Mouse (Mus musculus): ENCODE measurements around the gene Trappc2l.
A peak's percentile ranks its signal among the peaks of the same experiment; 100 is the strongest.
"Not testable (repeated sequence)": the region's sequence is repeated elsewhere in the genome, so short reads cannot be mapped to it uniquely, and the experiment has no call there.

The Trappc2l gene

DNA sequence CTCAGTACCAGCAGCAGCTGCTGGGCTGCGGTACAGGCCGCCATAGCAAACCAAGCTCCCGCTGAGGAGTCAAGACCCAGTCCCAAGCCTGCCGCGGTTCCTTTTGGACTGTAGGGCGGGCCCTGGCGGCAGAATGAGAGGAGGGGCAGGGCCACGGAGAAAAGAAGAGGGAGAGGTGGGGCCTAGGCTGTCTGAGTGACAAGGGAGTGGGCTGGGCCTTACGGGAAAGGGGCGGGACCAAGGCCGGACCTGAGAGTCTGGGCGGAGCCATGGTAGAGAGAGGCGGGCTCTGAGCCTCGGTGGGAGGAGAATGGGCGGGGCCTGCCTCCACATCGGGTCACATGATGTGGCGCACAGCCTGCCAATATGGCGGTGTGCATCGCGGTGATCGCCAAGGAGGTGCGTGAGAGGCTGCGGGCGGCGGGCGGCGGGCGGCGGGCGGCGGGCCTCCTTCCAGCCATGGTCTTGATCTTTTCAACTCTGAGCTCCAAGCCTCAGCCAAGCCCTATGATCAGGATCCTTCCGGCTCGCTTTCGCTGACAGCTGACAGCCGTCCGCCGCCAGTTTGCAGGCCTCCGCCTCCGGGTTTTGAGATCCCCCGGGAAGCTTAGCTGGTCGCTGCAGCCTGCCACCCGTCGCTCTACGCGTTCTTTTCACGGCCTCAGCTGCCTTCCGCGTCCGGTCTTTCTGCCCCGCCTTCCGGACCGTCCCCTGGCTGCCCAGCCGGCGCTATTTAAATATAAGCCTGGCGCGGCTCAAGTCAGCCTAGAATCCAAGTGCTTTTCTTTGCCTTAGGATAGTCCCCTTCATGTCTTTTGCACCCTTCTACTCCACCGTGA lies at the start of gene Trappc2l, which contains the start of gene Galns:
Gene Trappc2l (plus strand): TSS at position 346 of the 839 bp plus-strand sequence.
Gene Galns (minus strand): TSS at position 169 of the 839 bp plus-strand sequence.
- peak; percentile 96 for DNase-seq

DNA sequence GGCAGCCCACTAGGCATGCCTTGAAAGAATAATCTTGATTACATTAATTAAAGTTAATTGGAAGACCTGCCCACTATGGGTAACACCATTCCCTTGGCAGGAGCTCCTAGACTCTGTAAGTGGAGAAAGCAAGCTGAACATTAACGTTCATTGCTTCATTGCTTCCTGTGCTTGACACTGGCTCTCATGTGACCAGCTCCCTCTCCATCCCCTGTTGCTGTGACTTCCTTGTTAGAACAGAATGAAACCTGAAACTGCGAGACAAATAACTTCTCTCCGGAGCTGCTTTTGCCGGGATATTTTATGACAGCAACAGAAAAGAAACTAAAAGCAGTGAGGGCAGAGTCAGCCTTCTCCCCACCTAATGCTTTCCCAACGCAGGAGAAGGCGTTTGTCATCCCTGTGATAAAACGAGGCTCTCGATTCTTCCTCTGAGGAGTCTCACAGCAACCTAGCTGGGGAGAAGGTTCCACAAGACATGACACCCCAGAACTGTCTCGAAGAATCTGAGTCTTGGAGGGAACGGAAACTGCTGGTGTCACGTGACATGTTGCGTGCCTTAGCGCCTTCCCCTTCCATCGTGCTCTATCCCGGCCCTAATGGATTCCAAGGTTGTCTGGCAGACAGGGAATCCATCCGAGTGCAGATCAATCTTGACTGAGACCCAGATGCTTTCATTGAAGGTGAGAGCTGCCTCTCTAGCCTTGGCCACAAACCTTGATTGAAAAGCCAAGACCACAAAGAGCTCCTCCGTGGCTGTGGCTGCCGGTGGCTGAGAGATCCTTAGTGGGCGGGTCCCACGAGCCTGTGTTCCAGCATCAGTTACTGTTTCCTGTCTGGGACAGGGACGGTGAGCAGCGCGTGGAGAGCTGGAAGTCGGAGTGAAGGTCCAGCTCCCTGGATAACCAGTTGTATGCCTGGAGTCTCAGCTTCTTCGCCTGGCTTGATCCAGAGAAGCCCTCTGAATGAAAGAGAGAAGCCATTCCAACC lies 46.8 kb upstream of the Trappc2l start:
- no peak for DNase-seq

DNA sequence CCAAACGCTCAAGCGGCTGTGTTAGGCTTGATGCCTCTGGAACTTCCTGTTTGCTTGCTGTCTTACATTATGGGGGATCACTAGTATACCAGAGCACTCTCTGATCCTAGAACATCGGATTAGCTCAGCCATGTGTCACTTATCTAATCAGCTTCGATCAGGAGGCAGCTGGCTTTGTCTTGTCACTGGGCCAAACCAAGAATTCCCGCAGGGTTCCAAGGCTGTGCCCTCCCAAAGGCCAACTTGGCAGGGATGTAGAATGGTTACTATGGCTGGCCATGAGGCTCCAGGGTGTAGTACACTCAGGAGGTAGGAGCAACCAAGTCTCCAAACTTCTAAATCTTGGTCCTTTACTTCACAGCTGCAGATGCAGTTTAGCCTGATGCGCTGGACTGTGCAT lies 44.7 kb upstream of the Trappc2l start:
- no peak for DNase-seq

DNA sequence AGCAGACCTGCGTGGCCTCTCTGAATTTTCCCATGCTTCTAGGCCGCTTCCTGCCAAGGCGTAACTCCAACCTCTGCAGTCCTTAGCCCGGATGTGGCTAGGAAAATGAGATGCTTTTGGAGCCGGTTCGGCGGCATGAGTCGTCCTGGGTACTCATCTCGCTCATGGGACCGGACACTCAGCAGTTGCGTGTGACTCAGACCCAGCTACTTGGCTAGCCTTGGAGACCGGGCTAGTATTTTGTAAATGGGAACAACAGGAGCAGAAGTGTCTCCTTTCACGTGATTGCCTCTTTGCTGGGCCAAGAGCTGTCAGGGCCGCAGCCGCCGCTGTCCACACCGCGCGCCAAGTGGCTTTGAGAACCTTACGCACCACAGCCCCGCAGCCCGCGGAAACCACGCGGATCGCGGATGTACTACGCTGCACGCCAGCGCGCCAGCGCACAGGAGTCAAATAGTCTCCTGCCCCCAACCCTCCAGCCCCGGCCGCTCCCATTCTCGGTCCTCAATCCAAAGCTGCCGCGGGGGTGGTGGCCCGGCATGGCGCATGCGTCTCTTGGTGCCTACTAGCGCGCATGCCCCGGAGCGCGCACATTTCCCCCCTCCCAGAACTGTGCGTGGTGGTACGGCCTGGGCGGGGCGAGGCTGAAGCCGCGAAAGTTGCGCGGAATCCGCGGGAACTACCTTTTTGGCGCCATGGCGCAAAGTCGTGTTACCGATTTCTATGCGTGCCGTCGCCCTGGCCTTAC lies 43.9 kb upstream of the Trappc2l start, which contains the start of gene Cdt1:
Gene Cdt1 (plus strand): TSS at position 655 of the 748 bp plus-strand sequence.
- DNase-seq, result peak; percentile 96

DNA sequence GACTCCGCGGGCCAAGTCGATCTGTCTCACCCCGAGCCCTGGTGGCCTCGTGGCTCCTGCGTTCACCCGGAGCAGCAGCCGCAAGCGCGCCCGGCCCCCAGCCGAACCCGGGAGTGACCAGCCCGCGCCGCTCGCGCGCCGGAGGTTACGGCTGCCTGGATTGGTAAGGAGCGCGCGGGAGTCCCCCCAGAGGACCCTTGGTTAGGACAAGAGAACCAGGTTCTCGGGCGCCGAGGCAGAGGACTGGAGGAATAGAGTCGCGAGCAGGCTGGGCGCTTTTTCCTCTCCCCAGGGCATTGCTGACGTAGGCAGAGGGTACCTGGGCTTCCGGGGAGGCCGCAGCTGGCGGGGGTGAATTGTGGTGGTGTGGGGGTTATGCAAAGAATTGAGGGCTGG lies 43.3 kb upstream of the Trappc2l start:
- DNase-seq, result no peak

DNA sequence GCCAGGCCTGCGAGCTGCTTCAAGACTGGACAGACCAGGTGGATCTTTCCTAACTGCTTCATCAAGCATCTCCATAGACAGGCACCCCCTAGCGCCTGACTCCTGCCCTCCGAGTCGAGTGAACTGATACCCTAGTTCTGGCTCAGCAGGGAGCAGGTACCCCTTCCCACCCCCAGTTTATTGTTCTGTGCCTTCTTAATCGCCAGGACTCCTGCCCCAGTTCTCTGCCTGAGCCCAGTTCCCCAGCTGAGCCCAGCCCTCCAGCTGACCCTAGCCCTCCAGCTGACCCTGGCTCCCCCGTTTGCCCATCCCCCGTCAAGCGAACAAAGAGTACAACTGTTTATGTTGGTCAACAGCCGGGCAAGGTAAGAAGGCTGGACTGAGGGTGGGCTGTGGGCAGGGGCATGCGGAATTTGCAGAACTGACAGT lies 42.5 kb upstream of the Trappc2l start:
- no peak for DNase-seq

DNA sequence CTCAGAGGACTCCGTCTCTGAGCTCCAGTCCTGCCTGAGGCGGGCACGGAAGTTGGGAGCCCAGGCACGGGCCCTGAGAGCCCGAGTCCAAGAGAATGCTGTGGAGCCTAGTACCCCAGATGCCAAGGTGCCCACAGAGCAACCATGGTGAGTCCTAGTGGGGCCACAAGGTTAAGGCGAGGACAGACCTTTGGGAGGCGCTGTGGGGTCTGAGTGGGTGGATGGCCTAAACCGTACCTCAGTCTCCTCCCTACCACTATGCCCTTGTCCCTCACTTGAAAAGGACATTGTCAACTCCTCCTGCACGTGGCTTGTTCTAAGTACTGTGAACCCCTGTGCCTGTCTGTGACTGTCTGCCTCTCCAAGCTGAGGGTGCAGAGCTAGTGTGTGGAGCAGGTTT lies 42.1 kb upstream of the Trappc2l start:
- no peak for DNase-seq

DNA sequence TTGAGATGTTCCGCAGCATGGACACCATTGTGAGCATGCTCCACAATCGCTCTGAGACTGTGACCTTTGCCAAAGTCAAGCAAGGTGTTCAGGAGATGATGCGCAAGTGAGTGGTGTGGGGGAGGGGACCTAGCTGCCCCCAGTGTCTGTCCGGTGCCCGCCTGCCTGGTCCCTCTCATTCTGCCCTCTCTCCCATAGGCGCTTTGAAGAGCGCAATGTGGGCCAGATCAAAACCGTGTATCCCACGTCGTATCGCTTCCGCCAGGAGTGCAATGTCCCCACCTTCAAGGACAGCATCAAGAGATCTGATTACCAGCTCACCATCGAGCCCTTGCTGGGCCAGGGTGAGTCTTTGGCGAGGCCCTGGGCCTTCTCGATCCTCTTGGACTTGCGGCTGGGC lies 41.4 kb upstream of the Trappc2l start:
- no peak for DNase-seq

DNA sequence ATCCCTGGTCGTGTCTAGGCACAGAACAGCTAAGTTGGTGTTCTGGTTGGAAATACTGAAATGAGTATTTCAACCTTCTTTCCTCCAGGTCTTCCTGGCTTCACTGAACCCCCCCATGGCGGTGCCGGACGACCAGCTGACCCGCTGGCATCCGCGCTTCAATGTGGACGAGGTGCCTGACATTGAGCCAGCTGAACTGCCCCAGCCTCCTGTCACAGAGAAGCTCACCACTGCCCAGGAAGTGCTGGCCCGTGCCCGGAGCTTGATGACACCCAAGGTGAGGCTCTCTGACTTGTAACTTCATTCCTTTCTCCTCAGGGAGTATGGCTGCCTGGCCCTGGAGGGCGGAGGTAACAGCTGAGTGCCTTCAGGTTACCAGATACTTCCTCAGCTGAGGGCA lies 40.3 kb upstream of the Trappc2l start:
- no peak for DNase-seq

DNA sequence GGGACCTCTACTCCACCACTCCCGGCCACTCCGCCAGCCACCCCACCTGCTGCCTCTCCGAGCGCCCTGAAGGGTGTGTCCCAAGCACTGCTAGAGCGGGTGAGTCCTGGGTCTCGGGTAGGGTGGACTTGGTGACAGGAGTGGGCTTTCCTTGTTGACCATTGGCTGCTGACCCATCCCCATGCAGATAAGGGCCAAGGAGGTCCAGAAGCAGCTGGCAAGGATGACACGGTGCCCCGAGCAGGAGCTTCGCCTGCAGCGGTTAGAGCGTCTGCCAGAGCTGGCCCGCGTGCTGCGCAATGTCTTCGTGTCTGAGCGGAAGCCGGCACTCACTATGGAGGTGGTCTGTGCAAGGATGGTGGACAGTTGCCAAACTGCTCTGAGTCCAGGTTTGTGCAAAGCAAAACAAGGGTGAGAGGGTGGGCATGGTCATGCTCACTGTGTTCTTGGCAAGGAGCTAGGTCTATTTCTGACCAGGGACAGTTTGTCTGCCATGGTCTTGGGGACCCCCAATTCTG lies 39.6 kb upstream of the Trappc2l start:
- no peak for DNase-seq

DNA sequence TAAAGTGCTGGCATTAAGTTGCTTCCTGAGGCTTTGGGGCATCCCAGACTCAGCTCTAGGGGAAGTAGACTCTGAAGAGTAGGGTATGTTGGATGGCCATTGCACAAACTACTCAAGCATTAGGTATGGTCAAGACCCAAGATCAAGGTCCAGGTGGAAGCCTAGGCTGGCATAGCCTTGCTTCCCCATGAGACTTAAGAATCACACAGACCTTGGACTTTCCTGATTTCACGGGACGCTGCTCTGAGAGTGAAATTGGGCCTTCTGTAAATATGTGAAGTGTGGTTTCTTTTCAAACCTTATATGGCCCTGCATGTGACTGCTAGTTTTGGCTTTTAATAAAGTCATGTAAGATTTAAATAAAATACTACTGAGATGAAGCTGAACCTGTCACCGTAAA lies 38.7 kb upstream of the Trappc2l start:
- no peak for DNase-seq

DNA sequence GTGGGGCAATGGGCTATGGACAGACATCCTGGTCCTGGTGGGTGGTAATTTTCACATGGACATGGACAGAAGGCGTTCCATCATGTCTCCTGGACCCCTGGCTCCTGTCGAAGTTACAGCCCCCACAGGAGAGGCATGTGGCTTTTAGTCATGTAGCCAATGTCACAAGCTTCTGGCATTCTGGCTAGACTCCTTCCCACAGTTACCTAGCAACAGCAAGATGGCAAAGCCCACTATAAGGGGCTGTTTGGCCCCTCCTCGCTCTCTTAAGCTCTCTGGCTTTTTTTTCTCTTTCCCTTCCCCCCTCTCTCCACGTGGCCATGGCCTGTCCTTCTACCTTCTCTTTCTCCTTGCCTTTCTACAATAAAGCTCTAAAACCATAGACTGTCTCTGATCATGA lies 38.3 kb upstream of the Trappc2l start:
- DNase-seq, result not testable (repeated sequence)

DNA sequence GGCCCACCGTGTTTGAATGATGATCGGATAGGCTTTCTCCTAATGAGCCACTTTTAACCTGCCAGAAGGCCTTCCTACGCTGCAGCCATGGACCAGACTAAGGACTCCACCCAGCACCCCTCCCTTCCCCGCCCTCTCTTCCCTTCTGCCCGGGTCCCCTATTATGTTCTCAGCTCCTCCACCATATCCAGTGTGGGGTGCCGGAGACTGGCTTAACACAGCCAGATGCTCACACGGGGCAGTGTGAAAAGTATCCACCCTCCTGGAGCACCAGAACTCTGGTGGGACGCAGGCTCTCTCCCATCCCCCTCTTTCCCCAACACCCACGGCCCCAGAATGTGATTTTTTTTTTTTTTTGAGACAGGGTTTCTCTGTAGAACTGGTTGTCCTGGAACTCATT lies 37.9 kb upstream of the Trappc2l start:
- no peak for DNase-seq

DNA sequence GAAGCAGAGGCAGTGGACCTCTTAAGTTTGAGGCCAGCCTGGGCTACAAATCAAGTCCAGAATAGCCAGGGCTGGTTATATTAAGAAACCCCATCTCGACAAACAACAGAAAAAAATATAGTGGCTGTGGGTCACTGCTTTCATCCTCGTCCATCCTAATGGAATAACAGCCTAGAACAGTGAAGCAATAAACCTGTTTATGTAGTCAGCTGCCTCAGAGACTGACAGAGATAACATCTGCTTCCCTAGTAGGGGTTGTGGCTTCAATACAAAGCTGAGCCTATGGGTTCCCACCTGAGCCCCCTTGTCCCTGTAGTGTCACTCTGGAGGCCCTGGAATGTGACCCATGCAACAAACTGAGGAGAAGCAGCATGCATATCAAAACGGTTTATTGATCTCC lies 37.2 kb upstream of the Trappc2l start:
- no peak for DNase-seq

DNA sequence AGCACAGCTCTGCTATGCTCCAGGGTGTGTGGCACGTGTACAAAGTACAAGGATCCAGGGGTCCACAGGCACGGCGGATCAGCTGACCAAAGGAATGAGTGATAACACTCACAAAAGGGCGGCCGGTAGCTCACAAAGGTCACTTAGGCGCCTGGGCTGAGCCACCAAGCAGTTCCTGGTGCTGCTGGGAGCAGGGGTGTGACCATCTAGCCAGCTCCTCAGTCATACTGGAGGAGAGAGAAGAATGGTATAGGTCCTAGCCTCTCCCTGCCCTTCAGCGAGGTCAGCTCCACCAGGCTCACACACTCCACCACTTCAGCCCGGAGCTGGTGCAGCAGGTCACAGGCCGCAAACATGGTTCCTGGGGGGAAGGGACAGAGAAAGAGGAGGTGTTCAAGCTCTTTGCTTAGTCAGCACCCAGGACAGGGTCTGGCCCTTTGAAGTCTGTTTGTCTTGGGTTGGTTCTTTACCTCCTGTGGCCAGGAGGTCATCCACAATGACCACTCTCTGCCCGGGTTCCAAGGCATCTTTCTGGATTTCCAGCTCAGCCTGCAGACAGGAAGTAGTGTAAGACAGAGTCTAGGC lies 36.7 kb upstream of the Trappc2l start:
- no peak for DNase-seq

DNA sequence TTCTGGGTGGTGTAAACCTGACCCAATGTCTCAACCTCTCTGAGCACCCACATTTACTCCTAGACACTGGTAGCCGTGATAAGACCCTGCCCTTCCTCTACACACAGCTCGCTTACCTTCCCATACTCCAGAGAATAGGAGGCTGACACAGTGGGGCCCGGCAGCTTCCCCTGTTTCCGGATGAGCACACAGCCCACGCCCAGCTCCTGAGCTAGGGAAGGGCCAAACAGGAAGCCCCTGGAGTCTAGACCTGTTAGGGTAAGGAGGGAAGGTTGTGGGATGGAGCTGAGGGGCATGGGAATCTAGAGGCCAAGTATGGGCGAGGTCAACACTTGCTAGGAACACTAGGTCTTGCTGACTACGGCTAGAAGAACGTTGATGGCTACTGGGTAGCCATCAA lies 36.2 kb upstream of the Trappc2l start:
- no peak for DNase-seq

DNA sequence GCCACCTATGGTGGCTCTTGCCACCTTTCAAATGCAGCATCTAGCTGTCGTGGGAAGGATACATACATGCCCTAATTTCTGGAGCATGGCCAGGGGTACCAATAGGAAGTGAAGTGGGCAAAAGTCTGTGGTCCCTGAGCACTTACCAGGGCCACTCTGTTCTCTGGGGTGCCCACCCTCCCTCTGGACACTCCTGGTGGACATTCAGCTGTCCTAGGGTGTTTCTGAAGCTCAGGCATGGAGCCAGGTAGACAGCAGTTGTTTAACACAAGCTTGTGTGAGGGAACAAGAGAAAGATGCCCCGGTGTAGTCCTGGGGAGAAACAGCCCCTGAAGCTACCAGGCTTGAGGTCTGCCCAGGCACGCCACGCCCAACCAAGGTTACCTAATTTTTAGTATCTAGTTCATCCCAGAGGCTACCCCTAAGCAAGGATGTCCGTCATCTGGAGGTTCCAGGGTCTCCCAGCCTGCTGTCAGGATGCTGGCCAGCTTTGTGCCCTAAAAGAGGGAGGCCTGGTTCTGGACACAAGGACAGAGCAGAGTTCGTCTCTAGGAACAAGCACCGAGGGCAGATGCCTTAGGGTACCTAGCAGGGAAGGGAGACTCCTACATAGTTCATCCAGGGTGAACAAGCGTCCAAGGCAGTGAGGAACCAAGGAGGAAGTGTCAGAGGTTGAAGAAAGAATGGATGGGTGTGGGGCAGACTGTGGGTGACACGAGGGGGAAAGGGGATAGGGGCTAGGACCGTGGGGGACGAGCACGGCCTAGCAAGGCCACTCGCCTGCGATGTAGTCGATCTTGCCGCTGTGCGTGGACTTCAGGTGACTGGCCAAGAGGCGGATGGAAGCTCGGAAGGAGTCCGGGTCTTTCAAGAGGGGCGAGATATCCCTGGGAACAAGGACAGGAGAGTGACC lies 35.4 kb upstream of the Trappc2l start:
- no peak for DNase-seq

DNA sequence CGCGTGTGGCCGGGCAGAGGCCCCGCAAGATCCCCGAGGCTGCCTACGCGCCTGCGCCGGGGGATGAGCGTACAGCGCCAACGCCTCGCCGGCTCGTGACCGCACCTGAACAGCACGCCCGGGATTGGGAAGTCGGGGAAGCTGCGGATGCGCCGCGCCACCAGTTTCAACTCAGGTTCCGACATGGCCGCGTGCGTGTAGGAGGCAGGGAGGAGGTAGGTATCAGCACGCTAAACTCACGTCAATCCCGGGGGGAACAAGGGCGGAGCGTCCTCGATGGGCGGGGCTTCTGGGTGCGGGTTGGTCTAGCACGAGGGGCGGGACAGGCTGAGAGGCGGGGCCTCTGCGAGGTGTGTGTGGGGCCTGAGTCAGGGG lies 34.8 kb upstream of the Trappc2l start, which contains the start of gene Aprt:
Gene Aprt (minus strand): TSS at position 262 of the 375 bp plus-strand sequence.
- DNase-seq, result peak; percentile 96

DNA sequence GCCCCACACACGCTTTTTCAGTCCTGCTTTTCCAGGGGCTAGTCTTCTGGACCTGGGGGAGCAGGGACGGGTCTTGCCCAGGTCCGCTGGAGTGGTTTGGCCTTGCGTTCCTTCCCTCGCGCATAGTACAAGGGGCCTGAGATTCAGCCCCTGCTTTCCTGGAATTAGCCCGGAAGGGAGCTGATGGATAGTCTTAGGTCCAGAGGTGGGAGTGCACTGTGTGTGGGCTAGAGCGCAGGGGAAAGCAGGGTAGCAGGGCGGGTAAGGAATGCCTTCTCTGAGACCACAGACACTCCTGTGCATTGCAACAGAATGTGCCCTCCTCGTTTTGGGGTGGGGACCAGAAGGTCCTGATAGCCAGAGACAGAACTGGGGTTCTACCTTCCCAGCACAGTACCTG lies 34.3 kb upstream of the Trappc2l start:
- DNase-seq, result no peak

DNA sequence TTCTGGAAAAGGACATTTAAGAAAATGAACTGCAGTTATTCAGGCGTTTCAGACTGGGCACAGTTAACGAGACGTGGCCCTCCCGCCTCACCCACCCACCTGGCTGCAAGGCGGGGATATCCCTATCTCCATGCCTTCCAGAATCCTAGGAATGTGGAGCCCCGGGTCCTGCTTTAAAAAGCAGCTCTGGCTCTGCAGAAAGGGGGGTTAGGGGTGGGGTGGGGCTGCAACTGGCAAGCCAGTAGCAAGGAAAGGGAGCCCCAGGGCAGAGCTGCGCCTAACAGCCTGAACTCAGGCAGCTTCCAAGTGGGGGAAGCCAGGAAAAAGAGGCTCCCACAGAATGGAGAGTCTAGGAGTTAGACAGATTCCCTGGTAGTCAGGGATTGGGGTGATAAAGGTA lies 32.2 kb upstream of the Trappc2l start:
- DNase-seq, result no peak

DNA sequence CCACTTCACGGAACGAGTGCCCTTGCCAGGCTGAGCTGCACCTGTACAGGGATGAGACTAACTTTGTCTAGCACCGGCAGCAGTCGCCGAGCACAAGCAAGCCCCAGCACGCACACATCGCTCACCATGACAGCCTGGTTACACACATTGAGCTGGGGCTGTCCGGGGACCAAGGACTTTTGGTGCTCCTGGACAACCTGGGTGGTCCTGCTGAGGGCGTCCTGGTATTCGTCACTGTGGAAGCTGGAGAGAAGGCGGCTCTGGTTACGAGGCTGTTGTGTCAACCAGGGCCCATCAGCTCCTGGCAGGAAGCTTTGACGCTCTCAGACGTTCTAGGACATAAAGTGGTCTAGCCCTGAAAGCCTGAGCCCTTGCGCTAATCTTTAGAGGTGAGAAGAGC lies 30.5 kb upstream of the Trappc2l start:
- DNase-seq, result no peak
